Mouse (Mus musculus) liver, adult 2 months (tissue): Measurements from ENCODE around the gene Fthl17f. TPM values are rescaled to one million over a fixed set of nuclear protein-coding genes. Genes with fewer than 3 reads are reported as not detected.
A peak's percentile ranks its signal among the peaks of the same experiment; 100 is the strongest.
"Not testable (repeated sequence)": the region's sequence is repeated elsewhere in the genome, so short reads cannot be mapped to it uniquely, and the experiment has no call there.

Experiments
- DNase-seq: peaks from one replicate; pipeline ENCODE4 v3.0.0-alpha.2; 2011; ENCODE audit warnings: low read depth, low spot score; ENCODE audit errors: extremely low read depth
- H3K27ac ChIP-seq: fragments of 200-500 bp; replicated peaks from 2 replicates; pipeline ENCODE4 v1.5.1; 2012; ENCODE audit warnings: low read depth, mild to moderate bottlenecking, control low read depth, inconsistent platforms, low read length; ENCODE audit not compliant: insufficient read depth
- H3K27me3 ChIP-seq: fragments of 200-500 bp; 2 replicates; pipeline ENCODE4 v1.6.1; 2012; ENCODE audit warnings: mild to moderate bottlenecking, moderate library complexity, low read length, inconsistent platforms; ENCODE audit not compliant: control insufficient read depth, insufficient read depth
- H3K36me3 ChIP-seq: fragments of 200-500 bp; 2 replicates; pipeline ENCODE4 v1.6.1; 2012; ENCODE audit warnings: low read length, inconsistent platforms; ENCODE audit not compliant: control insufficient read depth, insufficient read depth
- H3K4me1 ChIP-seq: fragments of 200-500 bp; 2 replicates; pipeline ENCODE4 v1.6.1; 2011; ENCODE audit warnings: low read length; ENCODE audit not compliant: control insufficient read depth, insufficient read depth
- H3K4me3 ChIP-seq: fragments of 200-500 bp; 2 replicates; pipeline ENCODE4 v1.5.1; 2011; ENCODE audit warnings: low read depth, mild to moderate bottlenecking, control low read depth, low read length, moderate library complexity; ENCODE audit not compliant: insufficient read depth
- H3K79me2 ChIP-seq: fragments of 200-500 bp; 2 replicates; pipeline ENCODE4 v1.6.1; 2012; ENCODE audit warnings: inconsistent platforms, mild to moderate bottlenecking, low read length, moderate library complexity; ENCODE audit not compliant: control insufficient read depth, insufficient read depth
- H3K9ac ChIP-seq: fragments of 200-500 bp; 2 replicates; pipeline ENCODE4 v1.6.1; 2012; ENCODE audit warnings: low read depth, mild to moderate bottlenecking, control low read depth, inconsistent platforms, low read length
- CTCF ChIP-seq: fragments of 200-500 bp; IDR thresholded peaks from 2 replicates; pipeline ENCODE4 v1.5.1; 2011; ENCODE audit warnings: low read depth, low read length, control low read depth
- POLR2A ChIP-seq: fragments of 200-500 bp; IDR thresholded peaks from 2 replicates; pipeline ENCODE4 v1.6.1; 2011; ENCODE audit warnings: low read length, control low read depth; ENCODE audit not compliant: insufficient read depth; ENCODE audit errors: extremely low read depth
- WGBS: fragments of 180-500 bp; shearing (Covaris S2); methylation state at CpG from one replicate; pipeline ENCODE4 v1.1.7; 2018; 5-methylcytosine and 5-hydroxymethylcytosine counted together
- polyA plus RNA-seq: library from polyadenylated mRNA; depleted of rRNA; stranded (reverse); fragments of >200 nt; gene quantifications from 2 replicates; pipeline ENCODE4 v1.2.3, GENCODE M21; 2012; rRNA removed
- total RNA-seq: library from RNA; depleted of rRNA; stranded (reverse); fragments of >200 nt; gene quantifications from 2 replicates; pipeline ENCODE4 v1.2.3, GENCODE M21; 2014; rRNA removed

Fthl17f gene
- total RNA-seq: not detected in 2 replicates
- polyA plus RNA-seq: not detected in 2 replicates

DNA sequence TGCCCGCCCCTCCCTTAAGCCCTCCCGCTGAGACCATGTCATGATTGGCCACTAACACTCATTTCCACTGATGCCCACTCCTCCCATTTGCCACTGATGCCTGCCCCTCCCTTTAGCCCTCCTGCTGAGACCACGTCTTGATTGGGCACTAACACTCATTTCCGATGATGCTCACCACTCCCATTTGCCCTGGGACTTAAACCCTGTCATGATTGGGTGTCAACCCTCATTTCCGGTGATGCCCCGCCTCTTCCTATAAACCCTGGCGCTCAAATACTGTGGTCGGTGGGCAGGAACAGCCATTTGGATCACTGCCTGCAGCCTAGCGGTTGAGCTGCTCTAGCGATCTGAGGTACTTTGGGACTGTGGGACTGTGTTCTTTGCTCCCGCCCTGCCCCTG, at the start of gene Fthl17f:
TSS of gene Fthl17f (plus strand) at position 301 of the 400 bp plus-strand sequence.
- not testable (repeated sequence) for H3K27ac ChIP-seq, DNase-seq, H3K36me3 ChIP-seq, H3K27me3 ChIP-seq, H3K9ac ChIP-seq, H3K4me1 ChIP-seq, H3K79me2 ChIP-seq, H3K4me3 ChIP-seq
- WGBS: 91% methylated on average over 11 of the region's 11 CpGs

DNA sequence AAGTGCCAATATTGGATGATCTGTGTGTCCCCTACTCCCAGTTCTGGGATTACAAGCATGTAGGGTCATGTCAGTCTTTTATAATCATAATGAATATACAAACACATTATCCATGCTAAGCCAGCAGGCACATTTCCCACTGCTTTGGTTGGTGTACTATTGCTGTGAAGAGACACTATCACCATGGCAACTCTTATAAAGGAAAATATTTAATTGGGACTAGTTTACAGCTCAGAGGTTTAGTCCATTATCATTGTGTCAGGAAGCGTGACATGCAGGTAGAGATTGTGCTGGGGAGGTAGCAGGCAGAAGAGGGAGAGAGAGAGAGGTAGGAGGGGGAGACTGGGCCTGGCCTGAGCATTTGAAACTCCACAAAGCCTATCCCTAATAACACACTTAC, 46.7 kb upstream of the Fthl17f start:
- no peaks in the 10 kb centered on the region for H3K79me2 ChIP-seq
- H3K4me3 ChIP-seq: no peak overlapping the region
- H3K9ac ChIP-seq: no peak overlapping the region
- no peaks in the 10 kb centered on the region for H3K36me3 ChIP-seq
- no peak for TF ChIP-seq CTCF
- H3K27me3 ChIP-seq: no peaks in the 10 kb centered on the region
- WGBS: 57% methylated on average over 1 of the region's 1 CpGs
- H3K4me1 ChIP-seq: no peaks in the 10 kb centered on the region
- no peak overlapping the region for H3K27ac ChIP-seq
- DNase-seq: no peak

- no peak overlapping the region for H3K4me3 ChIP-seq
- H3K36me3 ChIP-seq: no peaks in the 10 kb centered on the region
- H3K79me2 ChIP-seq: no peaks in the 10 kb centered on the region
- 57% methylated on average over 10 of the region's 10 CpGs for WGBS
- DNase-seq: no peak
- no peak overlapping the region for H3K9ac ChIP-seq
- TF ChIP-seq POLR2A (no peak), CTCF (no peak)
- no peaks in the 10 kb centered on the region for H3K4me1 ChIP-seq
- H3K27me3 ChIP-seq: no peaks in the 10 kb centered on the region
- no peak overlapping the region for H3K27ac ChIP-seq
These were observed 43.3 kb upstream of the Fthl17f start for GRCm38 (mm10) chrX:9019481-9019880.

DNA sequence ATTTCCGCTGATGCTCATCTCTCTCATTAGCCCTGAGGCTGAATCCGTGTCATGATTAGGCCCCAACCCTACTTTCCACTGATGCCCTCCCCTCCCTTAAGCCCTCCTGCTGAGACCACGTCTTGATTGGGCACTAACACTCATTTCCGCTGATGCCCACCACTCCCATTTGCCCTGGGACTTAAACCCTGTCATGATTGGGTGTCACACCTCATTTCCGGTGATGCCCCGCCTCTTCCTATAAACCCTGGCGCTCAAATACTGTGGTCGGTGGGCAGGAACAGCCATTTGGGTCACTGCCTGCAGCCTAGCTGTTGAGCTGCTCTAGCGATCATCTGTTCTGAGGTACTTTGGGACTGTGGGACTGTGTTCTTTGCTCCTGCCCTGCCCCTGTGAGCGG, 29.6 kb upstream of the Fthl17f start, which contains the start of gene Fthl17e:
TSS of gene Fthl17e (plus strand) at position 301 of the 400 bp plus-strand sequence.
- 100% methylated on average over 1 of the region's 10 CpGs for WGBS
- DNase-seq, H3K36me3 ChIP-seq: not testable (repeated sequence)

DNA sequence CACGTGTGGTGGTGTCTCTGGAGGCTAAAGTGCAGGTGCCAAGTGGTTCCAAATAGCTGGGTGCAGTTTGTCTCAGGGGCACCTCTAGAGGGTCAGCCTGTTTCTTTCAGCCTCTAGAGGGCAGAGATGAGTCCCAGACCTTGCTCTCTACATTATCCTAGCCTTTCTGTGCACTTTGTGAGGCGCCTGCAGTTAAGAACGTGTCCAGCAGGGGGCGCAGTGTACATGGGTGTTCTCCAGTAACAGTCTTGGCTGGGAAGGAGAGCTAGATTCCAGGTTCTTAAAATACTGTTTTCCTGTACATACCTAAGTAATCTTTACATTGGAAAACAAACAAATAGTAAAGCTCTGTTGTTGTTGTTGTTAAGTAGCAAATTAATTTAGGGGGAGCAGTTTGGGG, 21.2 kb upstream of the Fthl17f start:
- not testable (repeated sequence) for H3K27ac ChIP-seq, H3K79me2 ChIP-seq, H3K4me1 ChIP-seq, H3K9ac ChIP-seq, H3K27me3 ChIP-seq, H3K4me3 ChIP-seq, DNase-seq, H3K36me3 ChIP-seq
- 35% methylated on average over 3 of the region's 4 CpGs for WGBS

More for the DNA sequence above, 29.6 kb upstream of the Fthl17f start, which contains the start of gene Fthl17e:
- H3K9ac ChIP-seq, H3K79me2 ChIP-seq, H3K4me1 ChIP-seq, H3K27ac ChIP-seq, H3K4me3 ChIP-seq, H3K27me3 ChIP-seq: not testable (repeated sequence)

- not testable (repeated sequence) for H3K36me3 ChIP-seq, H3K4me3 ChIP-seq, H3K4me1 ChIP-seq, H3K79me2 ChIP-seq, H3K27ac ChIP-seq, DNase-seq, H3K27me3 ChIP-seq, H3K9ac ChIP-seq
- 23% methylated on average over 9 of the region's 9 CpGs for WGBS
- peak; percentile 28; the same call in 1 of the 2 replicates for TF ChIP-seq CTCF
These were observed 1.9 kb upstream of the Fthl17f start for GRCm38 (mm10) chrX:9060952-9061351.

GRCm38 (mm10) chrX:9062101-9062500, 714 bp upstream of the Fthl17f start:
- no peaks in the 10 kb centered on the region for H3K4me1 ChIP-seq
- no peak overlapping the region for H3K27ac ChIP-seq
- 85% methylated on average over 4 of the region's 4 CpGs for WGBS
- no peak for TF ChIP-seq CTCF
- no peak for TF ChIP-seq POLR2A
- no peaks in the 10 kb centered on the region for H3K27me3 ChIP-seq
- no peak overlapping the region for H3K4me3 ChIP-seq
- H3K9ac ChIP-seq: no peak overlapping the region
- no peak for DNase-seq
- no peaks in the 10 kb centered on the region for H3K36me3 ChIP-seq
- H3K79me2 ChIP-seq: no peaks in the 10 kb centered on the region
